Mouse (Mus musculus) hindbrain, postnatal 0 days (tissue): ENCODE results near the gene Kmt2d. TPM values are rescaled to one million over a fixed set of nuclear protein-coding genes. Genes with fewer than 3 reads are reported as not detected.

Experiments used
- ATAC-seq: fragments of 200-750 bp; cut with Nextera tagmentation; 2 replicates; pipeline ENCODE4 v1.8.0; 2017; ENCODE audit warnings: mild to moderate bottlenecking, moderate TSS enrichment, moderate library complexity
- DNase-seq: peaks from one replicate; pipeline ENCODE4 v3.0.0-alpha.2; 2015; ENCODE audit warnings: low spot score
- H3K27ac ChIP-seq: fragments of 300-500 bp; sonication (generic); 2 replicates; pipeline ENCODE4 v1.5.1; 2014; ENCODE audit warnings: mild to moderate bottlenecking
- H3K27me3 ChIP-seq: fragments of 300-500 bp; sonication (generic); 2 replicates; pipeline ENCODE4 v1.6.1; 2014; ENCODE audit warnings: low read length, mixed read lengths; ENCODE audit not compliant: insufficient read depth
- H3K36me3 ChIP-seq: fragments of 300-500 bp; sonication (generic); 2 replicates; pipeline ENCODE4 v1.6.1; 2014; ENCODE audit warnings: low read length, mixed read lengths; ENCODE audit not compliant: insufficient read depth
- H3K4me1 ChIP-seq: fragments of 300-500 bp; sonication (generic); 2 replicates; pipeline ENCODE4 v1.6.1; 2014; ENCODE audit warnings: antibody characterized with exemption, low read length, mixed read lengths; ENCODE audit not compliant: insufficient read depth
- H3K4me2 ChIP-seq: fragments of 300-500 bp; sonication (generic); 2 replicates; pipeline ENCODE4 v1.6.1; 2014; ENCODE audit warnings: low read depth, mild to moderate bottlenecking, low read length, moderate library complexity, mixed read lengths
- H3K4me3 ChIP-seq: fragments of 300-500 bp; sonication (generic); 2 replicates; pipeline ENCODE4 v1.5.1; 2014; ENCODE audit warnings: low read length
- H3K9ac ChIP-seq: fragments of 300-500 bp; sonication (generic); replicated peaks from 2 replicates; pipeline ENCODE4 v1.6.1; 2014; ENCODE audit warnings: mild to moderate bottlenecking, low read length, moderate library complexity, mixed read lengths
- H3K9me3 ChIP-seq: fragments of 300-500 bp; sonication (generic); 2 replicates; pipeline ENCODE4 v1.6.1; 2016; ENCODE audit warnings: low read length, mixed read lengths
- CTCF ChIP-seq: IDR thresholded peaks from 2 replicates; pipeline ENCODE4 v1.5.1; 2016; ENCODE audit warnings: antibody characterized with exemption, control low read depth, low read depth
- WGBS: fragments of 180-500 bp; shearing (Covaris S2); extraction: QIAGEN DNeasy Blood & Tissue Kit; methylation state at CpG from one replicate; pipeline ENCODE4 v1.1.7; 2014; 5-methylcytosine and 5-hydroxymethylcytosine counted together
- polyA plus RNA-seq: library from polyadenylated mRNA; unstranded; fragments of >200 nt; fragmentation: Nextera tagmentation; extraction: Ambion mirVana; gene quantifications from 2 replicates; pipeline ENCODE4 v1.2.1, GENCODE M21; 2015
- total RNA-seq: library from RNA; depleted of rRNA; stranded (reverse); fragments of >200 nt; gene quantifications from 2 replicates; pipeline ENCODE4 v1.2.3, GENCODE M21; 2014

Kmt2d gene
- total and polyA plus RNA-seq, 2 experiments from 2014 or later, result 7.4 to 27.7 TPM

- TF ChIP-seq CTCF, result peak; percentile 89
- Histone ChIP-seq H3K4me3 (peak overlapping the region; percentile 24), H3K27me3 (peaks cover 70% of the 10 kb centered on the region)
Measured at GRCm38 (mm10) chr15:98804054-98804453, 67.0 kb downstream of the Kmt2d start.

GRCm38 (mm10) chr15:98802926-98803325 is 68.1 kb downstream of the Kmt2d start:
- no peak for DNase-seq
- H3K9me3 ChIP-seq, result no peaks in the 10 kb centered on the region
- no peak for TF ChIP-seq CTCF
- no peak for ATAC-seq
- peaks cover 17% of the 10 kb centered on the region; the same call in 1 of the 2 replicates for H3K4me1 ChIP-seq
- H3K4me3 ChIP-seq, result no peak overlapping the region
- no peaks in the 10 kb centered on the region for H3K36me3 ChIP-seq
- H3K9ac ChIP-seq, result no peak overlapping the region
- no peak overlapping the region for H3K27ac ChIP-seq
- peaks cover 62% of the 10 kb centered on the region for H3K27me3 ChIP-seq
- no peak overlapping the region for H3K4me2 ChIP-seq
- 10% methylated on average over 8 of the region's 8 CpGs for WGBS

More at GRCm38 (mm10) chr15:98804054-98804453, 67.0 kb downstream of the Kmt2d start:
- Histone ChIP-seq H3K9me3 (no peaks in the 10 kb centered on the region), H3K27ac (no peak overlapping the region), H3K4me1 (peaks cover 25% of the 10 kb centered on the region; the same call in 1 of the 2 replicates), H3K36me3 (no peaks in the 10 kb centered on the region), H3K4me2 (peak overlapping the region; percentile 48), H3K9ac (no peak overlapping the region)
- DNase-seq (peak; percentile 87), ATAC-seq (no peak)
- under 1% methylated on average over 32 of the region's 32 CpGs for WGBS

- Histone ChIP-seq H3K36me3 (no peaks in the 10 kb centered on the region), H3K27ac (no peak overlapping the region), H3K4me3 (no peak overlapping the region), H3K4me2 (no peak overlapping the region), H3K9ac (no peak overlapping the region), H3K27me3 (peaks cover 67% of the 10 kb centered on the region), H3K9me3 (no peaks in the 10 kb centered on the region), H3K4me1 (no peaks in the 10 kb centered on the region)
- ATAC-seq (peak; percentile 51; the same call in 1 of the 2 replicates), DNase-seq (peak; percentile 88)
- WGBS, result 10% methylated on average over 12 of the region's 12 CpGs
- peak; percentile 88 for TF ChIP-seq CTCF
Measured at GRCm38 (mm10) chr15:98799396-98799795, 71.6 kb downstream of the Kmt2d start.

- 44% methylated on average over 3 of the region's 3 CpGs for WGBS
- no peak for TF ChIP-seq CTCF
- H3K4me2 ChIP-seq, result no peak overlapping the region
- H3K4me1 ChIP-seq, result no peaks in the 10 kb centered on the region
- no peak overlapping the region for H3K27ac ChIP-seq
- no peaks in the 10 kb centered on the region for H3K9me3 ChIP-seq
- DNase-seq (no peak), ATAC-seq (no peak)
- no peak overlapping the region for H3K4me3 ChIP-seq
- no peaks in the 10 kb centered on the region for H3K36me3 ChIP-seq
- peaks cover 71% of the 10 kb centered on the region for H3K27me3 ChIP-seq
- no peak overlapping the region for H3K9ac ChIP-seq
Measured at GRCm38 (mm10) chr15:98798903-98799302, 72.1 kb downstream of the Kmt2d start.

GRCm38 (mm10) chr15:98797835-98798492 is 73.0 kb downstream of the Kmt2d start:
- peak overlapping the region; percentile 14; the same call in 1 of the 2 replicates for H3K4me2 ChIP-seq
- H3K9ac ChIP-seq, result no peak overlapping the region
- H3K4me3 ChIP-seq, result no peak overlapping the region
- H3K9me3 ChIP-seq, result no peaks in the 10 kb centered on the region
- 2% methylated on average over 28 of the region's 28 CpGs for WGBS
- H3K27ac ChIP-seq, result no peak overlapping the region
- ATAC-seq (peak; percentile 77), DNase-seq (peak; percentile 70)
- H3K27me3 ChIP-seq, result peaks cover 69% of the 10 kb centered on the region
- TF ChIP-seq CTCF, result no peak
- H3K36me3 ChIP-seq, result no peaks in the 10 kb centered on the region
- H3K4me1 ChIP-seq, result no peaks in the 10 kb centered on the region

GRCm38 (mm10) chr15:98796803-98797595 is 74.0 kb downstream of the Kmt2d start:
- 1% methylated on average over 13 of the region's 13 CpGs for WGBS

More at GRCm38 (mm10) chr15:98796803-98797595, 74.0 kb downstream of the Kmt2d start:
- peaks cover 69% of the 10 kb centered on the region for H3K27me3 ChIP-seq
- no peak overlapping the region for H3K9ac ChIP-seq
- ATAC-seq, result no peak
- no peak overlapping the region for H3K27ac ChIP-seq
- no peaks in the 10 kb centered on the region for H3K9me3 ChIP-seq
- H3K36me3 ChIP-seq, result no peaks in the 10 kb centered on the region
- no peak for TF ChIP-seq CTCF
- H3K4me2 ChIP-seq, result no peak overlapping the region; the same call in 1 of the 2 replicates
- H3K4me3 ChIP-seq, result no peak overlapping the region
- no peaks in the 10 kb centered on the region for H3K4me1 ChIP-seq
- peak; percentile 70 for DNase-seq
